Mouse (Mus musculus) heart, postnatal 0 days (tissue): ENCODE results near the gene Prlhr.

ENCODE experiments used
- CTCF ChIP-seq: IDR thresholded peaks from 2 replicates; pipeline ENCODE4 v1.5.1; 2016; ENCODE audit warnings: antibody characterized with exemption, control low read depth, low read depth
- EP300 ChIP-seq: IDR thresholded peaks from 2 replicates; pipeline ENCODE4 v1.6.1; 2016; ENCODE audit warnings: antibody characterized with exemption, low read depth

DNA sequence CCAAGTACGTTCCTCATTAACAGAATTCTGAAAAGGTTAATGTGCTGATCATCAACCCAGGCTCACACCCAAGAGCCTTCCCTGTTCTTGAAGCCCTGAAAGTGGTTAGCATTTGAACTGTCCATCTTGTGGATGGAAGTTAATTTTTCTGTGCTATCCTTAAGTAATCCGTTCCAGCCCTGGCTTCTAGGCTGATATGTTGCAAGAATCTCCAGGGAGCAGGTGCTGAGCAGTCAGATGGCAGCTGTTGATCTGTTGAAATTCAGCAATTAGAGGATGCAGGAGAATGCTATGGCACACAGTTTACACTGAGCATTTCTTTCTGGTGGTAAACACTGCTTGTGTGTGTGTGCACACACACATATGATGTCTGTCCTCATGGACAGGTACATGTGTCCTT is 2.4 kb downstream of the Prlhr start:
- no peak for TF ChIP-seq CTCF
- TF ChIP-seq EP300: no peak
